Mouse (Mus musculus) hindbrain, embryonic 10.5 days (tissue): ENCODE results near the gene Rassf7. TPM values are rescaled to one million over a fixed set of nuclear protein-coding genes. Genes with fewer than 3 reads are reported as not detected.
A peak's percentile ranks its signal among the peaks of the same experiment; 100 is the strongest.

Source experiments
- DNase-seq: peaks from one replicate; pipeline ENCODE4 v3.0.0-alpha.2; 2017; ENCODE audit warnings: low spot score
- H3K27ac ChIP-seq: fragments of 300-500 bp; sonication (generic); 2 replicates; pipeline ENCODE4 v1.5.1; 2016; ENCODE audit warnings: mild to moderate bottlenecking, moderate library complexity
- H3K27me3 ChIP-seq: fragments of 300-500 bp; sonication (generic); 2 replicates; pipeline ENCODE4 v1.6.1; 2016; ENCODE audit warnings: mild to moderate bottlenecking; ENCODE audit not compliant: poor library complexity, insufficient read depth, severe bottlenecking
- H3K36me3 ChIP-seq: fragments of 300-500 bp; sonication (generic); 2 replicates; pipeline ENCODE4 v1.6.1; 2016; ENCODE audit warnings: mild to moderate bottlenecking, moderate library complexity
- H3K4me1 ChIP-seq: fragments of 300-500 bp; sonication (generic); replicated peaks from 2 replicates; pipeline ENCODE4 v1.6.1; 2016; ENCODE audit warnings: mild to moderate bottlenecking
- H3K4me3 ChIP-seq: fragments of 300-500 bp; sonication (generic); 2 replicates; pipeline ENCODE4 v1.5.1; 2016; ENCODE audit warnings: mild to moderate bottlenecking, moderate library complexity
- H3K9me3 ChIP-seq: fragments of 300-500 bp; sonication (generic); 2 replicates; pipeline ENCODE4 v1.6.1; 2016; ENCODE audit warnings: mild to moderate bottlenecking, moderate library complexity
- WGBS: fragments of 180-500 bp; shearing (Covaris S2); methylation state at CpG from one replicate; pipeline ENCODE4 v1.1.7; 2016; 5-methylcytosine and 5-hydroxymethylcytosine counted together
- polyA plus RNA-seq: library from polyadenylated mRNA; unstranded; fragments of >200 nt; fragmentation: Nextera tagmentation; extraction: Ambion mirVana; gene quantifications from 2 replicates; pipeline ENCODE4 v1.2.1, GENCODE M21; 2016

Rassf7 gene
- 58.5 and 59.0 TPM in 2 replicates for polyA plus RNA-seq

DNA sequence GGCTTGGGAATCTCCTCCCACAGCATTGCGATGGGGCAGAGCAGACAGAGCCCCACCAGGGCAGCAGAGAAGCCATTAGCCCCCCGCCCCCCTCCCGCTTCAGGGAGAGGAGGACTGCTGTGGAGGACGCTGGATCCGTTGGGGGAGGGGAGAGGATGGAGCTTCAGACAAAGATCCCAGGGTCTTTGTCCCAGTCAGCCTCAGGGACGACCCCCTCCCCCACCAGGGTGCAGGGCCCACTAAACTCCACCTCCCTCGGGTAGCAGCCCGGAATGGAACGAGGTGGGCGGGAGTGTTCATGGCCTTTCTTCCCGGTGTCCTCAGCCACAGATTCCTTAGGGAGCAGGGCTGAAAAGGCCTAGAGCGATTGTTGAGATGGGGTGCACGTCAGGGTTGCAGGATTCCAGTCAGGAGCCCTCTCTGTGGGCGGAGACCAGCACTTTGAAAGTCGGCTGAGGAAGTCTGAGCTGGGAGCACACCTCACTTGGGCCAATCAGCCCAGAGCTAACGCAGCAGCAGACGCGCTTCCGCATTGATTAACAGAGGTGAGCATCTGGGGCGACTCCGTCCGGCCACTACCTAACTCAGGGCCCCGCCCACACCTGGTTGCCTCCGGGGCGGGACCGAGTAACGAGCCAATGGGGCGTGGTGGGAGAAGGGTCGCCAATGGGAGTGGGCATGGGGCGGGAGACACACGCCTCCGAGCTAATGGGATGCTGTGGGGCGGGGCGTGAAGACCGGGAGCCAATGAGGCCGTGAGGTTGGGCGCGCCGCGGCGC, at the start of gene Rassf7:
Gene Rassf7 (plus strand): TSS at position 760 of the 779 bp plus-strand sequence.
- Histone ChIP-seq H3K4me1 (peaks cover 84% of the 10 kb centered on the region), H3K9me3 (no peaks in the 10 kb centered on the region), H3K4me3 (peak within 1 kb of the TSS; percentile 77), H3K27ac (peak within 1 kb of the TSS; percentile 97), H3K36me3 (peaks cover 35% of the 10 kb centered on the region), H3K27me3 (no peaks in the 10 kb centered on the region)
- DNase-seq: peak; percentile 96
- under 1% methylated on average over 41 of the region's 41 CpGs for WGBS

DNA sequence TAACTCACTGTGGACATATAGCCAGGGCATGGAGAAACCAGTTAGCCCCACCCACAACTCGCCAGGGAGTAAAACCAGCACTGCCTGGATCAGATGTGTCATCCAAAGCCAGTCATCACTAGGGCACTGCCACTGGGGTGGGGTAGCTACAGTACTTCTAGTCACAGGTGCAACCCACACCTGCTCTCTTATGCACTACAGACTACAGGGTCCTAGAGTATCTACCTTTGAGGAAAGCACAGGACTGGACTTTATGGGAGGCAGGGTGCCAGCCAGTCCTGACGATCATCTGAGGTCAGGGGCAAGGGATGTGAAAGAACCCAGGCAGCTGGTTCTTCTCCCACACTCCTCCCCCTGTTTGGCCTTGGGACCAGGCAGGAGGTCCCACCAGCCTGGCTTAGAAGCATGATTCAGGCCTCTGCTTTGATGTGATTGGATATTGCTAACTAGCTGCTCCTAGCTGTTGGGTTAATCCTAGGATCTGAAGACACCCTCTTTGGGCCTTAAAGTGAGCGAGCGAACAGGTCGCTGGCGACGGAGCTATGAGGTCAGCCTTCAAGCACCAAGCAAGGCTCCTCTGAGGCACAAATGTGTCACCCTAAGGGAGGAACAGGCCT, 47.7 kb upstream of the Rassf7 start:
- Histone ChIP-seq H3K36me3 (peaks cover 31% of the 10 kb centered on the region), H3K9me3 (no peaks in the 10 kb centered on the region), H3K4me3 (peak overlapping the region; percentile 49), H3K27me3 (peaks cover 5% of the 10 kb centered on the region; the same call in 1 of the 2 replicates), H3K4me1 (peaks cover 29% of the 10 kb centered on the region), H3K27ac (peak overlapping the region; percentile 79)
- DNase-seq: no peak
- 17% methylated on average over 7 of the region's 7 CpGs for WGBS

GRCm38 (mm10) chr7:141168518-141168953, 47.1 kb upstream of the Rassf7 start:
- Histone ChIP-seq H3K4me1 (peaks cover 34% of the 10 kb centered on the region), H3K9me3 (no peaks in the 10 kb centered on the region), H3K27me3 (peaks cover 5% of the 10 kb centered on the region; the same call in 1 of the 2 replicates), H3K4me3 (peak overlapping the region; percentile 49), H3K36me3 (peaks cover 26% of the 10 kb centered on the region), H3K27ac (peak overlapping the region; percentile 79)
- 3% methylated on average over 22 of the region's 22 CpGs for WGBS
- peak; percentile 43 for DNase-seq

- Histone ChIP-seq H3K27me3 (peaks cover 5% of the 10 kb centered on the region; the same call in 1 of the 2 replicates), H3K27ac (no peak overlapping the region), H3K36me3 (peaks cover 19% of the 10 kb centered on the region), H3K4me1 (peaks cover 35% of the 10 kb centered on the region), H3K4me3 (no peak overlapping the region), H3K9me3 (no peaks in the 10 kb centered on the region)
- 88% methylated on average over 1 of the region's 1 CpGs for WGBS
- DNase-seq: no peak
These were observed 46.4 kb upstream of the Rassf7 start for GRCm38 (mm10) chr7:141169300-141169699.

GRCm38 (mm10) chr7:141169866-141170265, 45.8 kb upstream of the Rassf7 start:
- Histone ChIP-seq H3K4me1 (peaks cover 35% of the 10 kb centered on the region), H3K9me3 (no peaks in the 10 kb centered on the region), H3K27ac (no peak overlapping the region), H3K27me3 (peaks cover 5% of the 10 kb centered on the region; the same call in 1 of the 2 replicates), H3K4me3 (no peak overlapping the region), H3K36me3 (peaks cover 13% of the 10 kb centered on the region)
- no peak for DNase-seq

DNA sequence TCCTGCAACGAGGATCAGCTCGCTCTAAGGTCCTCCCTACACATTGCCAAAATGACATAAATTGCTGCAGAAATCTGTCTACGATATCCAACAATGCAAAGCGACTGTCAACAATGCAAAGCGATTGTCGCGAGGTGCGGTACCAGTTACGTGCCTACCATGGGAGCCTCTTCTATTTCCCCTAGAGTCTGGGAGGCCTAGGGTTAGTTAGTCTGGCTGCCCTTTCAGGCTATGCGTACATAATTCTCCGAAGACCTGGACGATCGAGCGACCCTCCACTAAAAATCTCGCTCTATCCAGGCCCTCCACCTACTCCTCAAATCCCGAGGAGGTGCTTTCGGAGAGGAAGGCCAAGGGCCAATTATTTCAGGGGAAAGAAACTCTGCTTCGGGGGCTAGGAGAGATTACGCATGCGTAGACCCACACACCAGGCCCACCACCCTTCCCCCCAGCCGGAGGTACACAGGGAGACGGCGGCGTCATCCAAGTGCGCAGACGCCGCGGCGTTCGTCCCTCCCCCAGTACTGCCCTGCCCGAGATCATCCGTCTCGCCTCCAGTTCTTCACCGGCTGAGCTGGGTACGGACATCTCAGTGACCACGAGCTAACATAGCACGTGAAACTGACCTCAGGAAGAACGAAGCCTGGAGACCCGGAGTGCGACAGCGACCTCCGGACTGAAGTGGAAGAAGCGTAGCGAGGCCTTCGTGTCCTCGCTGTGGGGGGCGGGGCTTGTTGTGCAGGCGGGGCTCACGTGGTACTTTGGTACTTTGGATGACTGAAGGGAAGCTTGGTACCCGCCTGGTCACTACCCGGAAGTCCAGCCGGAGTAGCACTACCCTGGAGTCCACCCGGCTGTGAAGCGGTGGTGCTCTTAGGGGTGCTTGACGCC, 43.3 kb upstream of the Rassf7 start, which contains the start of gene Rnh1:
Gene Rnh1 (minus strand): TSS at position 742 of the 891 bp plus-strand sequence.
- Histone ChIP-seq H3K9me3 (no peaks in the 10 kb centered on the region), H3K4me1 (peaks cover 35% of the 10 kb centered on the region), H3K4me3 (peak within 1 kb of the TSS; percentile 66), H3K27ac (peak within 1 kb of the TSS; percentile 96), H3K27me3 (peaks cover 5% of the 10 kb centered on the region; the same call in 1 of the 2 replicates), H3K36me3 (no peaks in the 10 kb centered on the region)
- peak; percentile 95 for DNase-seq
- 4% methylated on average over 55 of the region's 55 CpGs for WGBS

- Histone ChIP-seq H3K27ac (peak overlapping the region; percentile 96), H3K4me1 (peaks cover 25% of the 10 kb centered on the region), H3K36me3 (no peaks in the 10 kb centered on the region), H3K4me3 (peak overlapping the region; percentile 66), H3K9me3 (no peaks in the 10 kb centered on the region), H3K27me3 (peaks cover 5% of the 10 kb centered on the region; the same call in 1 of the 2 replicates)
- no peak for DNase-seq
- WGBS: 89% methylated on average over 5 of the region's 5 CpGs
These were observed 42.3 kb upstream of the Rassf7 start for GRCm38 (mm10) chr7:141173323-141173850.

DNA sequence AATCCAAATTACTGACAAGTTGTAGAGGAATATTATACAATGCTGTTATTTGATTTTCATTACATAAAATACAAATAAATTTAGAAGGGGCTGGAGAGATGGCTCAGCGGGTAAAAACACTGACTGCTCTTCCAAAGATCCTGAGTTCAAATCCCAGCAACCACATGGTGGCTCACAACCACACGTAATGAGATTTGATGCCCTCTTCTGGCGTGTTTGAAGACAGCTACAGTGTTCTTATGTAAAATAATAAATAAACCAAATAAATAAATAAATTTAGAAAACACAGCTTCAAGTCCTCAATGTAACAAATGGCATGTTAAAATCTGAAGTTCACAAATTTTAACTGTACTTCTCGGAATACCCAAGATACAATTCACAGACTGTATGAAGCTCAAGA, 40.6 kb upstream of the Rassf7 start:
- Histone ChIP-seq H3K9me3 (no peaks in the 10 kb centered on the region), H3K27ac (no peak overlapping the region), H3K27me3 (peaks cover 3% of the 10 kb centered on the region; the same call in 1 of the 2 replicates), H3K36me3 (no peaks in the 10 kb centered on the region), H3K4me3 (no peak overlapping the region), H3K4me1 (peaks cover 15% of the 10 kb centered on the region)
- WGBS: 83% methylated on average over 4 of the region's 4 CpGs
- DNase-seq: no peak

DNA sequence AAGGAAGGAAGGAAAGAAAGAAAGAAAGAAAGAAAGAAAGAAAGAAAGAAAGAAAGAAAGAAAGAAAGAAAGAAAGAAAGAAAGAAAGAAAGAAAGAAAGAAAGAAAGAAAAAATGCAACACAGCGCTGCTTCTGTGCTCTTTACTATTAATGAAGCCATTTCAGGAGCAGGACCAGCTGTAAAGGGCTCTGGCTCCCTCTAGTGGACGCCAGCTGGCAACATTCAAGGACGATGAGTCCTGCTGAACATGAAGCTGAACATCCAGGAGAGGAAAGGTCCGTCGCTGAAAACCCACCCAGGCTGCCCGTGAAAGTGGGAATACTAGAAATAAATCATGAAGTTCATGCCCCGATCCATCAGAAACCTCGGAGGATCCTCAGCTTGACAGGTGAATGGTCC, 39.5 kb upstream of the Rassf7 start:
- peak; percentile 90 for DNase-seq
- Histone ChIP-seq H3K4me1 (peaks cover 15% of the 10 kb centered on the region), H3K27ac (no peak overlapping the region), H3K27me3 (peaks cover 3% of the 10 kb centered on the region; the same call in 1 of the 2 replicates), H3K36me3 (no peaks in the 10 kb centered on the region), H3K4me3 (no peak overlapping the region), H3K9me3 (no peaks in the 10 kb centered on the region)
- 4% methylated on average over 8 of the region's 8 CpGs for WGBS

DNA sequence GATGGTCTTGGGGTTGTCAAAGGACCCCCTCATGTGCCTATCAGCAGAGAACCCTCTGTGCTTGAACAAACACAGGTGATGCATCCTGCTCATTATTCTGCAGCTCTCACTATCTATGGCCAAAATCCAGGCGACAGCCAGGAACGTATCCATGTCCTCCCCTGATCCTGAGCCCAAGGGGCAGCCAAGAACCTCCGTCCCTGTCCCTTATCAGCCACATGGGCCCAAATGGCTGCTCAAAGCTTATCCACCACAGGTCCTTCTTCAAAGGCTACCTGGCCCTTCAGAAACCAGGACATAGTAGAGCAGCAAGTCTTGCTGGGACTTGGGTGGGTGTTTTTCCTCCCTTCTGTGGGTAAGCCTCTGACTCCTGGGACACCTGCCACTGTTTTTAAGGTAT, 27.5 kb upstream of the Rassf7 start:
- Histone ChIP-seq H3K9me3 (no peaks in the 10 kb centered on the region), H3K36me3 (peaks cover 39% of the 10 kb centered on the region), H3K4me3 (no peak overlapping the region), H3K4me1 (peaks cover 25% of the 10 kb centered on the region), H3K27ac (no peak overlapping the region), H3K27me3 (no peaks in the 10 kb centered on the region)
- no peak for DNase-seq
- 79% methylated on average over 3 of the region's 3 CpGs for WGBS

- no peak overlapping the region for H3K4me3 ChIP-seq
- WGBS: 89% methylated on average over 3 of the region's 3 CpGs
- peaks cover 28% of the 10 kb centered on the region for H3K4me1 ChIP-seq
- no peaks in the 10 kb centered on the region for H3K9me3 ChIP-seq
- H3K36me3 ChIP-seq: peaks cover 39% of the 10 kb centered on the region
- H3K27me3 ChIP-seq: no peaks in the 10 kb centered on the region
- H3K27ac ChIP-seq: no peak overlapping the region
- no peak for DNase-seq
These were observed 26.9 kb upstream of the Rassf7 start for GRCm38 (mm10) chr7:141188733-141189132.

DNA sequence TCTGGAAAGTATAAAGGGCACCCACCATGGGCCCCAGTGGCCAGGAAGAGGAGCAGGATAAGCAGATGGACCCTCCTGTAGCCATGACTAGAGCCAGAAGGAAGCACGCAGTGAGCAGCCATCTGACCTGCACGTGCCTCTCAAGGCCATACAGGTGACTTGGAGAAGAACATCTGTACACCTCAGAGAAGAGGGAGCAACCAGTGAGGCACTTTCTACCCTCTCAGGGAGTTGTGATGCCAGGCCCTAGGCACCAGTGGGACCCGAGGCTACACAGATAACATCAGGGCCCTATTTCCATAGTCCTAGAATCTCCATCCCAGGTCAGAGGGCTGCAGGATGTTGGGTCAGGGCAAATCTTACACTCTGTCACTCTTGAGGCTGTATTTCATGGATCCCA, 25.4 kb upstream of the Rassf7 start:
- no peak for DNase-seq
- Histone ChIP-seq H3K4me1 (peaks cover 36% of the 10 kb centered on the region), H3K4me3 (no peak overlapping the region), H3K27ac (no peak overlapping the region), H3K36me3 (peaks cover 39% of the 10 kb centered on the region), H3K9me3 (no peaks in the 10 kb centered on the region), H3K27me3 (no peaks in the 10 kb centered on the region)
- WGBS: 94% methylated on average over 3 of the region's 3 CpGs
